Mouse (Mus musculus): ENCODE results near the gene Enkd1. TPM values are rescaled to one million over a fixed set of nuclear protein-coding genes. Genes with fewer than 3 reads are reported as not detected.

Enkd1 gene
- polyA plus RNA-seq (2012; rRNA removed): 3.6 and 5.3 TPM in 2 replicates

- 2% methylated on average over 55 of the region's 55 CpGs for WGBS
- Histone ChIP-seq H3K27me3 (ENCODE audit: control insufficient read depth, insufficient read depth, low read length) (no peaks in the 10 kb centered on the region), H3K4me1 (ENCODE audit: control insufficient read depth, insufficient read depth, insufficient read length, low read length) (peaks cover 8% of the 10 kb centered on the region), H3K4me3 (ENCODE audit: low read depth, low read length) (peak within 1 kb of the TSS; percentile 74), H3K27ac (ENCODE audit: insufficient read depth, low read depth, low read length) (no peak within 1 kb of the TSS), H3K36me3 (ENCODE audit: control insufficient read depth, insufficient read depth, low read length) (no peaks in the 10 kb centered on the region)
- TF ChIP-seq POLR2A (IDR thresholded peaks at IDR 0.05; ENCODE audit: low read depth, low read length) (no peak), CTCF (IDR thresholded peaks at IDR 0.05; ENCODE audit: extremely low read depth, insufficient read length, insufficient replicate concordance, low read depth, low read length) (no peak)
These were observed at the start of gene Enkd1, which contains the start of gene 4933405L10Rik for GRCm38 (mm10) chr8:105707498-105708403. Gene Enkd1, minus strand, starts transcription at chr8:105708210. Gene 4933405L10Rik, plus strand, starts transcription at chr8:105707655.

GRCm38 (mm10) chr8:105754688-105755087, 46.7 kb upstream of the Enkd1 start:
- Histone ChIP-seq H3K36me3 (ENCODE audit: control insufficient read depth, insufficient read depth, low read length) (no peaks in the 10 kb centered on the region), H3K4me3 (ENCODE audit: low read depth, low read length) (no peak overlapping the region), H3K4me1 (ENCODE audit: control insufficient read depth, insufficient read depth, insufficient read length, low read length) (peaks cover 27% of the 10 kb centered on the region; the same call in 1 of the 2 replicates), H3K27me3 (ENCODE audit: control insufficient read depth, insufficient read depth, low read length) (no peaks in the 10 kb centered on the region), H3K27ac (ENCODE audit: insufficient read depth, low read depth, low read length) (peak overlapping the region; percentile 64)
- no peak for TF ChIP-seq POLR2A (IDR thresholded peaks at IDR 0.05; ENCODE audit: low read depth, low read length)
- TF ChIP-seq CTCF (IDR thresholded peaks at IDR 0.05; ENCODE audit: extremely low read depth, insufficient read length, insufficient replicate concordance, low read depth, low read length): no peak
- 27% methylated on average over 2 of the region's 2 CpGs for WGBS

GRCm38 (mm10) chr8:105753916-105754315, 45.9 kb upstream of the Enkd1 start:
- Histone ChIP-seq H3K4me3 (ENCODE audit: low read depth, low read length) (no peak overlapping the region), H3K27me3 (ENCODE audit: control insufficient read depth, insufficient read depth, low read length) (no peaks in the 10 kb centered on the region), H3K27ac (ENCODE audit: insufficient read depth, low read depth, low read length) (no peak overlapping the region), H3K36me3 (ENCODE audit: control insufficient read depth, insufficient read depth, low read length) (no peaks in the 10 kb centered on the region), H3K4me1 (ENCODE audit: control insufficient read depth, insufficient read depth, insufficient read length, low read length) (peaks cover 33% of the 10 kb centered on the region; the same call in 1 of the 2 replicates)
- 58% methylated on average over 2 of the region's 2 CpGs for WGBS
- TF ChIP-seq POLR2A (IDR thresholded peaks at IDR 0.05; ENCODE audit: low read depth, low read length) (no peak), CTCF (IDR thresholded peaks at IDR 0.05; ENCODE audit: extremely low read depth, insufficient read length, insufficient replicate concordance, low read depth, low read length) (no peak)

- peak overlapping the region; percentile 17 for H3K4me3 ChIP-seq (ENCODE audit: low read depth, low read length)
- no peaks in the 10 kb centered on the region for H3K27me3 ChIP-seq (ENCODE audit: control insufficient read depth, insufficient read depth, low read length)
- H3K27ac ChIP-seq (ENCODE audit: insufficient read depth, low read depth, low read length): peak overlapping the region; percentile 60
- TF ChIP-seq CTCF (IDR thresholded peaks at IDR 0.05; ENCODE audit: extremely low read depth, insufficient read length, insufficient replicate concordance, low read depth, low read length) (no peak), POLR2A (IDR thresholded peaks at IDR 0.05; ENCODE audit: low read depth, low read length) (no peak)
- 13% methylated on average over 11 of the region's 11 CpGs for WGBS
- peaks cover 38% of the 10 kb centered on the region for H3K4me1 ChIP-seq (ENCODE audit: control insufficient read depth, insufficient read depth, insufficient read length, low read length)
- no peaks in the 10 kb centered on the region for H3K36me3 ChIP-seq (ENCODE audit: control insufficient read depth, insufficient read depth, low read length)
These were observed 42.6 kb upstream of the Enkd1 start for GRCm38 (mm10) chr8:105750606-105751005.

GRCm38 (mm10) chr8:105743301-105743700, 35.3 kb upstream of the Enkd1 start:
- no peaks in the 10 kb centered on the region for H3K27me3 ChIP-seq (ENCODE audit: control insufficient read depth, insufficient read depth, low read length)
- WGBS: 81% methylated on average over 4 of the region's 4 CpGs
- H3K4me1 ChIP-seq (ENCODE audit: control insufficient read depth, insufficient read depth, insufficient read length, low read length): peaks cover 23% of the 10 kb centered on the region
- H3K27ac ChIP-seq (ENCODE audit: insufficient read depth, low read depth, low read length): no peak overlapping the region
- TF ChIP-seq POLR2A (IDR thresholded peaks at IDR 0.05; ENCODE audit: low read depth, low read length): no peak
- no peak for TF ChIP-seq CTCF (IDR thresholded peaks at IDR 0.05; ENCODE audit: extremely low read depth, insufficient read length, insufficient replicate concordance, low read depth, low read length)
- H3K36me3 ChIP-seq (ENCODE audit: control insufficient read depth, insufficient read depth, low read length): no peaks in the 10 kb centered on the region
- no peak overlapping the region for H3K4me3 ChIP-seq (ENCODE audit: low read depth, low read length)

GRCm38 (mm10) chr8:105739216-105739615, 31.2 kb upstream of the Enkd1 start:
- Histone ChIP-seq H3K36me3 (ENCODE audit: control insufficient read depth, insufficient read depth, low read length) (no peaks in the 10 kb centered on the region), H3K4me1 (ENCODE audit: control insufficient read depth, insufficient read depth, insufficient read length, low read length) (peaks cover 18% of the 10 kb centered on the region; the same call in 1 of the 2 replicates), H3K27me3 (ENCODE audit: control insufficient read depth, insufficient read depth, low read length) (no peaks in the 10 kb centered on the region), H3K4me3 (ENCODE audit: low read depth, low read length) (no peak overlapping the region), H3K27ac (ENCODE audit: insufficient read depth, low read depth, low read length) (peak overlapping the region; percentile 50)
- no peak for TF ChIP-seq POLR2A (IDR thresholded peaks at IDR 0.05; ENCODE audit: low read depth, low read length)
- no peak for TF ChIP-seq CTCF (IDR thresholded peaks at IDR 0.05; ENCODE audit: extremely low read depth, insufficient read length, insufficient replicate concordance, low read depth, low read length)
- 64% methylated on average over 5 of the region's 5 CpGs for whole genome bisulfite sequencing

GRCm38 (mm10) chr8:105732186-105732585, 24.2 kb upstream of the Enkd1 start:
- no peak for TF ChIP-seq CTCF (IDR thresholded peaks at IDR 0.05; ENCODE audit: extremely low read depth, insufficient read length, insufficient replicate concordance, low read depth, low read length)
- no peak for TF ChIP-seq POLR2A (IDR thresholded peaks at IDR 0.05; ENCODE audit: low read depth, low read length)
- H3K27ac ChIP-seq (ENCODE audit: insufficient read depth, low read depth, low read length): no peak overlapping the region
- WGBS: 82% methylated on average over 5 of the region's 5 CpGs
- H3K36me3 ChIP-seq (ENCODE audit: control insufficient read depth, insufficient read depth, low read length): peaks cover 5% of the 10 kb centered on the region; the same call in 1 of the 2 replicates
- no peaks in the 10 kb centered on the region for H3K4me1 ChIP-seq (ENCODE audit: control insufficient read depth, insufficient read depth, insufficient read length, low read length)
- no peak overlapping the region for H3K4me3 ChIP-seq (ENCODE audit: low read depth, low read length)
- H3K27me3 ChIP-seq (ENCODE audit: control insufficient read depth, insufficient read depth, low read length): no peaks in the 10 kb centered on the region

All from small intestine, adult 2 months (tissue).